Mouse (Mus musculus) stomach, embryonic 14.5 days (tissue): ENCODE measurements around the gene Fbxl17. TPM values are rescaled to one million over a fixed set of nuclear protein-coding genes. Genes with fewer than 3 reads are reported as not detected.

Experiments
- ATAC-seq: fragments of 200-750 bp; cut with Nextera tagmentation; 2 replicates; pipeline ENCODE4 v1.8.0; 2017; ENCODE audit warnings: low read depth, moderate TSS enrichment; ENCODE audit not compliant: insufficient number of reproducible peaks, insufficient read depth, low FRiP score
- H3K27ac ChIP-seq: fragments of 300-500 bp; sonication (generic); 2 replicates; pipeline ENCODE4 v1.5.1; 2014; ENCODE audit warnings: mild to moderate bottlenecking, low read length, moderate library complexity, mixed read lengths
- H3K27me3 ChIP-seq: fragments of 300-500 bp; sonication (generic); 2 replicates; pipeline ENCODE4 v1.6.1; 2014; ENCODE audit warnings: low read length, control low read depth, mixed read lengths; ENCODE audit not compliant: control insufficient read depth, insufficient read depth
- H3K36me3 ChIP-seq: fragments of 300-500 bp; sonication (generic); 2 replicates; pipeline ENCODE4 v1.6.1; 2014; ENCODE audit warnings: mild to moderate bottlenecking, control low read depth, low read length, moderate library complexity, mixed read lengths; ENCODE audit not compliant: control insufficient read depth, insufficient read depth
- H3K4me1 ChIP-seq: fragments of 300-500 bp; sonication (generic); 2 replicates; pipeline ENCODE4 v1.6.1; 2014; ENCODE audit warnings: low read length, control low read depth, mixed read lengths; ENCODE audit not compliant: control insufficient read depth, insufficient read depth
- H3K4me2 ChIP-seq: fragments of 300-500 bp; sonication (generic); replicated peaks from 2 replicates; pipeline ENCODE4 v1.6.1; 2014; ENCODE audit warnings: low read depth, low read length, control low read depth
- H3K4me3 ChIP-seq: fragments of 300-500 bp; sonication (generic); 2 replicates; pipeline ENCODE4 v1.5.1; 2014; ENCODE audit warnings: low read depth, low read length, control low read depth
- H3K9ac ChIP-seq: fragments of 300-500 bp; sonication (generic); replicated peaks from 2 replicates; pipeline ENCODE4 v1.6.1; 2014; ENCODE audit warnings: low read depth, mild to moderate bottlenecking, control low read depth, low read length, moderate library complexity, mixed read lengths
- H3K9me3 ChIP-seq: fragments of 300-500 bp; sonication (generic); 2 replicates; pipeline ENCODE4 v1.6.1; 2016; ENCODE audit warnings: low read depth, low read length, control low read depth; ENCODE audit not compliant: control insufficient read depth
- WGBS: fragments of 180-500 bp; shearing (Covaris S2); extraction: QIAGEN DNeasy Blood & Tissue Kit; methylation state at CpG from one replicate; pipeline ENCODE4 v1.1.7; 2014; 5-methylcytosine and 5-hydroxymethylcytosine counted together
- polyA plus RNA-seq: library from polyadenylated mRNA; unstranded; fragments of >200 nt; fragmentation: Nextera tagmentation; extraction: Ambion mirVana; gene quantifications from 2 replicates; pipeline ENCODE4 v1.2.1, GENCODE M21; 2014

The Fbxl17 gene
- polyA plus RNA-seq, 1 experiment from 2014 or later: 7.5 TPM

GRCm38 (mm10) chr17:63403801-63404415 lies 95.9 kb downstream of the Fbxl17 start:
- Histone ChIP-seq H3K4me2 (no peak overlapping the region), H3K4me3 (no peak overlapping the region), H3K27ac (no peak overlapping the region), H3K9me3 (no peaks in the 10 kb centered on the region), H3K4me1 (peaks cover 17% of the 10 kb centered on the region), H3K36me3 (no peaks in the 10 kb centered on the region), H3K9ac (no peak overlapping the region), H3K27me3 (no peaks in the 10 kb centered on the region)
- ATAC-seq: no peak

GRCm38 (mm10) chr17:63402741-63403681 lies 96.8 kb downstream of the Fbxl17 start:
- Histone ChIP-seq H3K9ac (no peak overlapping the region), H3K4me1 (peaks cover 17% of the 10 kb centered on the region), H3K4me3 (no peak overlapping the region), H3K4me2 (no peak overlapping the region), H3K27ac (no peak overlapping the region), H3K27me3 (no peaks in the 10 kb centered on the region), H3K9me3 (no peaks in the 10 kb centered on the region), H3K36me3 (no peaks in the 10 kb centered on the region)
- no peak for ATAC-seq
- WGBS: 62% methylated on average over 13 of the region's 13 CpGs

- H3K27ac ChIP-seq: no peak overlapping the region
- no peaks in the 10 kb centered on the region for H3K27me3 ChIP-seq
- no peak overlapping the region for H3K9ac ChIP-seq
- 67% methylated on average over 3 of the region's 3 CpGs for WGBS
- no peaks in the 10 kb centered on the region for H3K9me3 ChIP-seq
- peaks cover 17% of the 10 kb centered on the region for H3K4me1 ChIP-seq
- no peak overlapping the region for H3K4me2 ChIP-seq
- ATAC-seq: no peak
- no peaks in the 10 kb centered on the region for H3K36me3 ChIP-seq
- H3K4me3 ChIP-seq: no peak overlapping the region
Observed at GRCm38 (mm10) chr17:63402170-63402569, 97.6 kb downstream of the Fbxl17 start.

GRCm38 (mm10) chr17:63400640-63401039 lies 99.2 kb downstream of the Fbxl17 start:
- 82% methylated on average over 5 of the region's 5 CpGs for WGBS
- Histone ChIP-seq H3K4me3 (no peak overlapping the region), H3K27ac (no peak overlapping the region), H3K9me3 (no peaks in the 10 kb centered on the region), H3K27me3 (no peaks in the 10 kb centered on the region), H3K36me3 (no peaks in the 10 kb centered on the region), H3K4me2 (no peak overlapping the region), H3K4me1 (peaks cover 14% of the 10 kb centered on the region), H3K9ac (no peak overlapping the region)
- no peak for ATAC-seq

GRCm38 (mm10) chr17:63399816-63400215 lies 100.0 kb downstream of the Fbxl17 start:
- Histone ChIP-seq H3K27ac (no peak overlapping the region), H3K4me3 (no peak overlapping the region), H3K9ac (no peak overlapping the region), H3K4me2 (no peak overlapping the region), H3K4me1 (peaks cover 14% of the 10 kb centered on the region), H3K27me3 (no peaks in the 10 kb centered on the region), H3K36me3 (no peaks in the 10 kb centered on the region), H3K9me3 (no peaks in the 10 kb centered on the region)
- WGBS: 93% methylated on average over 8 of the region's 8 CpGs
- no peak for ATAC-seq

GRCm38 (mm10) chr17:63391506-63391905 lies 108.3 kb downstream of the Fbxl17 start:
- H3K9me3 ChIP-seq: no peaks in the 10 kb centered on the region
- H3K27ac ChIP-seq: no peak overlapping the region
- H3K4me1 ChIP-seq: no peaks in the 10 kb centered on the region
- 75% methylated on average over 4 of the region's 4 CpGs for whole genome bisulfite sequencing
- no peak for ATAC-seq
- H3K4me3 ChIP-seq: no peak overlapping the region
- H3K9ac ChIP-seq: no peak overlapping the region
- no peak overlapping the region for H3K4me2 ChIP-seq
- no peaks in the 10 kb centered on the region for H3K36me3 ChIP-seq
- no peaks in the 10 kb centered on the region for H3K27me3 ChIP-seq

- no peaks in the 10 kb centered on the region for H3K9me3 ChIP-seq
- 84% methylated on average over 4 of the region's 4 CpGs for WGBS
- no peaks in the 10 kb centered on the region for H3K27me3 ChIP-seq
- H3K27ac ChIP-seq: no peak overlapping the region
- H3K4me2 ChIP-seq: no peak overlapping the region
- no peak overlapping the region for H3K9ac ChIP-seq
- no peaks in the 10 kb centered on the region for H3K4me1 ChIP-seq
- no peaks in the 10 kb centered on the region for H3K36me3 ChIP-seq
- H3K4me3 ChIP-seq: no peak overlapping the region
- no peak for ATAC-seq
Observed at GRCm38 (mm10) chr17:63390951-63391350, 108.9 kb downstream of the Fbxl17 start.

GRCm38 (mm10) chr17:63370977-63371376 lies 128.8 kb downstream of the Fbxl17 start:
- H3K9me3 ChIP-seq: peaks cover 5% of the 10 kb centered on the region; the same call in 1 of the 2 replicates
- no peaks in the 10 kb centered on the region for H3K4me1 ChIP-seq
- H3K27ac ChIP-seq: no peak overlapping the region
- no peak overlapping the region for H3K4me2 ChIP-seq
- 81% methylated on average over 3 of the region's 3 CpGs for WGBS
- no peak overlapping the region for H3K4me3 ChIP-seq
- no peaks in the 10 kb centered on the region for H3K36me3 ChIP-seq
- no peaks in the 10 kb centered on the region for H3K27me3 ChIP-seq
- no peak overlapping the region for H3K9ac ChIP-seq
- no peak for ATAC-seq
